Mouse (Mus musculus) kidney, postnatal 0 days (tissue): ENCODE measurements at regions not wholly inside any gene's neighbourhood (a gene's known extent, or its start where the extent isn't known, plus 50 kb on each side); places are given as distances from the start of the nearest gene placed in this dataset.
A peak's percentile ranks its signal among the peaks of the same experiment; 100 is the strongest.

Experiments
- ATAC-seq: fragments of 200-750 bp; cut with Nextera tagmentation; replicated peaks from 2 replicates; pipeline ENCODE4 v1.8.0; 2017; ENCODE audit warnings: low read depth, moderate number of reproducible peaks, moderate TSS enrichment, moderate library complexity; ENCODE audit not compliant: low FRiP score
- DNase-seq: peaks from one replicate; pipeline ENCODE4 v3.0.0-alpha.2; 2016; ENCODE audit warnings: low spot score
- H3K27ac ChIP-seq: fragments of 300-500 bp; sonication (generic); 2 replicates; pipeline ENCODE4 v1.5.1; 2014; ENCODE audit warnings: mild to moderate bottlenecking
- H3K27me3 ChIP-seq: fragments of 300-500 bp; sonication (generic); 2 replicates; pipeline ENCODE4 v1.6.1; 2014; ENCODE audit warnings: low read length, mixed read lengths; ENCODE audit not compliant: insufficient read depth
- H3K36me3 ChIP-seq: fragments of 300-500 bp; sonication (generic); 2 replicates; pipeline ENCODE4 v1.6.1; 2014; ENCODE audit warnings: low read length, mixed read lengths; ENCODE audit not compliant: insufficient read depth
- H3K4me1 ChIP-seq: fragments of 300-500 bp; sonication (generic); replicated peaks from 2 replicates; pipeline ENCODE4 v1.6.1; 2014; ENCODE audit warnings: antibody characterized with exemption, low read length, mixed read lengths; ENCODE audit not compliant: insufficient read depth
- H3K4me2 ChIP-seq: fragments of 300-500 bp; sonication (generic); 2 replicates; pipeline ENCODE4 v1.6.1; 2014; ENCODE audit warnings: mild to moderate bottlenecking, low read length, moderate library complexity, mixed read lengths
- H3K4me3 ChIP-seq: fragments of 300-500 bp; sonication (generic); replicated peaks from 2 replicates; pipeline ENCODE4 v1.5.1; 2014; ENCODE audit warnings: low read depth, low read length
- H3K9ac ChIP-seq: fragments of 300-500 bp; sonication (generic); 2 replicates; pipeline ENCODE4 v1.6.1; 2014; ENCODE audit warnings: low read depth, low read length
- H3K9me3 ChIP-seq: fragments of 300-500 bp; sonication (generic); replicated peaks from 2 replicates; pipeline ENCODE4 v1.6.1; 2016; ENCODE audit warnings: low read length, inconsistent platforms, mixed read lengths
- CTCF ChIP-seq: IDR thresholded peaks from 2 replicates; pipeline ENCODE4 v1.5.1; 2016; ENCODE audit warnings: antibody characterized with exemption, low read depth, mild to moderate bottlenecking, moderate library complexity
- WGBS: fragments of 180-500 bp; shearing (Covaris S2); extraction: QIAGEN DNeasy Blood & Tissue Kit; methylation state at CpG from one replicate; pipeline ENCODE4 v1.1.7; 2014; 5-methylcytosine and 5-hydroxymethylcytosine counted together

GRCm38 (mm10) chr17:47291558-47291957, 77.1 kb upstream of the Mrps10 start:
- no peaks in the 10 kb centered on the region for H3K9me3 ChIP-seq
- H3K36me3 ChIP-seq: peaks cover 20% of the 10 kb centered on the region
- no peak overlapping the region for H3K27ac ChIP-seq
- TF ChIP-seq CTCF: no peak
- ATAC-seq: no peak
- WGBS: 92% methylated on average over 1 of the region's 1 CpGs
- no peak overlapping the region for H3K9ac ChIP-seq
- no peak overlapping the region for H3K4me3 ChIP-seq
- DNase-seq: no peak
- peaks cover 20% of the 10 kb centered on the region for H3K4me1 ChIP-seq
- H3K27me3 ChIP-seq: no peaks in the 10 kb centered on the region
- H3K4me2 ChIP-seq: no peak overlapping the region

GRCm38 (mm10) chr17:47285616-47286015, 83.1 kb upstream of the Mrps10 start:
- 93% methylated on average over 10 of the region's 10 CpGs for WGBS
- DNase-seq (no peak), ATAC-seq (no peak)
- Histone ChIP-seq H3K36me3 (peaks cover 20% of the 10 kb centered on the region), H3K27ac (no peak overlapping the region), H3K9me3 (no peaks in the 10 kb centered on the region), H3K4me1 (peaks cover 8% of the 10 kb centered on the region; the same call in 1 of the 2 replicates), H3K4me2 (no peak overlapping the region), H3K4me3 (no peak overlapping the region), H3K27me3 (no peaks in the 10 kb centered on the region), H3K9ac (no peak overlapping the region)
- no peak for TF ChIP-seq CTCF

DNA sequence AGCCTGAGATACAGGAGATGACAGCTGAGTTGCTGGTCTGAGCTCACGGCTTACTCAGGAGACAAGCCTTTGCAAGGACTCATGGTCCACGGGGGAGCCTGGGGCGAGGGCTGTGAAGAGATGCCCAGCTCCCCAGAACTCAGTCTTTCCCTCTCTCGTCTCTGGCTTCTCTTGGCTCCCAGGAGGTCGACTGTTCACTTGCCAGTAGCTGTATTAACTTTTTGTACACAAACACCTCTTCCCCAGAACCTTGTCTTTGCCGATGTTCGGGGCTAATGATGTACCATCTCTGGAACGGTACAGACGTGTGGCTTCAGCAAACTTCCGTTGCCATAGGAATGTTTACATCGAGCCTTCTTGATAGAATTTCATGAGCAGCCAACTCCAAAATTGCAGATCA, 84.5 kb upstream of the Mrps10 start:
- H3K36me3 ChIP-seq: peaks cover 20% of the 10 kb centered on the region
- no peak for ATAC-seq
- DNase-seq: no peak
- H3K4me3 ChIP-seq: no peak overlapping the region
- no peak for TF ChIP-seq CTCF
- H3K27ac ChIP-seq: no peak overlapping the region
- no peak overlapping the region for H3K4me2 ChIP-seq
- no peak overlapping the region for H3K9ac ChIP-seq
- no peaks in the 10 kb centered on the region for H3K9me3 ChIP-seq
- WGBS: 81% methylated on average over 11 of the region's 11 CpGs
- peaks cover 8% of the 10 kb centered on the region; the same call in 1 of the 2 replicates for H3K4me1 ChIP-seq
- no peaks in the 10 kb centered on the region for H3K27me3 ChIP-seq

DNA sequence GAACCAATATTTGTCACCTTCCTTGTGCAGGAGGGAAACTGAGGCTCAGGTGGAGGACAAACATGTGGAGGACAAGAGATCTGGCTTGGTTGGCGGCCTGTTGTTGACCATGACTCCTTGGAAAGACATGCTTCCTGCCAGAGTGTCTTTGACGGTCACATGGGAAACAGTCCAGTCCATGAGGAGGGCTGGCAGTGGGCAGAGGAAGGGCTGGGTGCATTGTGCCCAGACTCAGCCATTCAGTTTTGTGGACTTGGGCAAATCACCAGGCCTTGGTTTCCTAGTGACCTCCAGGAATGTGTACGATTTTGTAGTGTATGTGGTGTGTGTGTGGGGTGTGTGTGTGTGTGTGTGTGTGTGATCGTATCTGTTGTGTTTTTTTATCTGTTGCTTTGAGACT, 85.5 kb upstream of the Mrps10 start:
- Histone ChIP-seq H3K27ac (no peak overlapping the region), H3K4me1 (peaks cover 8% of the 10 kb centered on the region; the same call in 1 of the 2 replicates), H3K36me3 (peaks cover 15% of the 10 kb centered on the region), H3K9ac (no peak overlapping the region), H3K9me3 (no peaks in the 10 kb centered on the region), H3K4me2 (no peak overlapping the region), H3K4me3 (no peak overlapping the region), H3K27me3 (no peaks in the 10 kb centered on the region)
- DNase-seq (no peak), ATAC-seq (no peak)
- WGBS: 78% methylated on average over 4 of the region's 4 CpGs
- no peak for TF ChIP-seq CTCF

GRCm38 (mm10) chr17:47282476-47282875, 86.2 kb upstream of the Mrps10 start:
- no peak for TF ChIP-seq CTCF
- no peaks in the 10 kb centered on the region for H3K27me3 ChIP-seq
- no peak; the same call in 1 of the 2 replicates for ATAC-seq
- no peak overlapping the region for H3K27ac ChIP-seq
- H3K9me3 ChIP-seq: no peaks in the 10 kb centered on the region
- H3K9ac ChIP-seq: no peak overlapping the region
- 26% methylated on average over 3 of the region's 3 CpGs for WGBS
- H3K36me3 ChIP-seq: peaks cover 8% of the 10 kb centered on the region; the same call in 1 of the 2 replicates
- H3K4me3 ChIP-seq: no peak overlapping the region
- H3K4me1 ChIP-seq: peaks cover 8% of the 10 kb centered on the region; the same call in 1 of the 2 replicates
- no peak overlapping the region for H3K4me2 ChIP-seq
- peak; percentile 60 for DNase-seq

DNA sequence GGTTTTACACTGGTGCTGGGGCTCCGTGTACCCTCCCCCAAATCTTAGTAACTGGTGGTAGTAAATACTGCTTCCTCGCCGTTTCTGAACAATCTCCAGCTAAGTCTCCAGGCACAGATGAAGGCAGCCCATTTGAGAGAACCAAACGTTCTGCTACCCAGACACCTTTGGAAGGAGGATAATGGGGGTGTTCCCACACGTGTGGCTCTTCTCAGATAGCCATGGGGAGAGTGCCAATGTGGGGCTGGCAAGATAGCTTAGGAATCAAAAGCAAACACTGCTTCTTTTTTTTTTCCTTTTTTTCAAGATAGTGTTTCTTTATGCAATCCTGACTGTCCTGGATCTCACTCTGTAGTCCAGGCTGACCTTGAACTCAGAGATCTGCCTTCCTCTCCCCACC, 90.8 kb upstream of the Mrps10 start:
- Histone ChIP-seq H3K9ac (no peak overlapping the region), H3K4me1 (peaks cover 11% of the 10 kb centered on the region; the same call in 1 of the 2 replicates), H3K9me3 (no peaks in the 10 kb centered on the region), H3K27ac (no peak overlapping the region), H3K36me3 (0 out of 2 replicates have a peak, but pooled peaks cover 3% of the 10 kb centered on the region), H3K27me3 (no peaks in the 10 kb centered on the region), H3K4me2 (no peak overlapping the region), H3K4me3 (no peak overlapping the region)
- WGBS: 86% methylated on average over 5 of the region's 5 CpGs
- no peak for TF ChIP-seq CTCF
- DNase-seq: no peak
- ATAC-seq: no peak

DNA sequence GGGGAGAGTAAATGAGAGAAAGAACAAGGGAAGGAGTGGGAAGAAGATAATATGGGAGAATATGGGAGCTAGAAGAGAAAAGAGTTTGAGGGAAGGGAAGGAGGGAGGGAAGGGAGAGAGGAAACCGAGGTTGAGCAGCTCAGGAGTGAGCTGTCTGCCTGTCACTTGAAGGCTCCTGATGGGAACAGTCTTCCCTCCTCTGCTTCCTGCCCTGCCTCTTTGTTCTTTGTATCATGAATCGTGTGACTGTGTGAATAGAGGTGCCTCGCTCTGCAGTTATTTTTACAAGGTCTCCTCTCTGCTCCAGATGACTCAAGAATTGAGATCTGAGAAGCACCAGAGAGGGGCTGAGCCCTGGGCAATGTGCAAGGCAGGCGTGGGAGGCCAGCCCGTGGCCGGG, 92.0 kb upstream of the Mrps10 start:
- H3K36me3 ChIP-seq: 0 out of 2 replicates have a peak, but pooled peaks cover 3% of the 10 kb centered on the region
- no peak overlapping the region for H3K9ac ChIP-seq
- no peaks in the 10 kb centered on the region for H3K27me3 ChIP-seq
- H3K4me3 ChIP-seq: no peak overlapping the region
- WGBS: 34% methylated on average over 6 of the region's 6 CpGs
- H3K9me3 ChIP-seq: no peaks in the 10 kb centered on the region
- no peak for TF ChIP-seq CTCF
- no peak overlapping the region for H3K4me2 ChIP-seq
- H3K4me1 ChIP-seq: 0 out of 2 replicates have a peak, but pooled peaks cover 3% of the 10 kb centered on the region
- no peak for DNase-seq
- peak overlapping the region; percentile 54; the same call in 1 of the 2 replicates for H3K27ac ChIP-seq
- ATAC-seq: no peak
